Mouse (Mus musculus): ENCODE results near the gene Olfr1490.
"Not testable (repeated sequence)": the region's sequence is repeated elsewhere in the genome, so short reads cannot be mapped to it uniquely, and the experiment has no call there.

Olfr1490 gene

DNA sequence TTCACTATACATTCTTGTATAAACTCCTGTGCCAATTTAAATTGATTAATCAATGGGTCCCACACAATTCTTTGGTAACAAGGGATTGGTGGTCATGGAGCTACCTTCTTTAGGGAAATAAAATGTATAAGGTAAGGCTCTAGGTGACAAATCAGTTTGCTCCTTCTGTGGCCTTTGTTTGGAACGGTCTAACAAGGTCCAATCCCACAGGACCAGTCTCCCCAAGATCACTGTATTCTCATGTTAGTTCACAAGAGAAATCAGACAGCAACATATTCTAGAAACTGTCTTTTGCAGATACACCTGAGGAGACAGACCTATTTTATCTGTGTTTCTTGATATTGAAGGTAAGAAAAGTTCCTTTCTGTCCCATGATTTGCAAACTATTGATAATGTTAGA lies at the start of gene Olfr1490:
TSS of gene Olfr1490 (plus strand) at position 301 of the 400 bp plus-strand sequence.
- no peak for DNase-seq

- DNase-seq = not testable (repeated sequence)
Measured at GRCm38 (mm10) chr19:13617075-13617474, 33.8 kb upstream of the Olfr1490 start, which contains the start of gene Olfr1487. Gene Olfr1487, plus strand, starts transcription at chr19:13617375.

- no peak for DNase-seq
Measured at GRCm38 (mm10) chr19:13631321-13631720, 19.6 kb upstream of the Olfr1490 start, which contains the start of gene Olfr1489. Gene Olfr1489, plus strand, starts transcription at chr19:13631621.

DNA sequence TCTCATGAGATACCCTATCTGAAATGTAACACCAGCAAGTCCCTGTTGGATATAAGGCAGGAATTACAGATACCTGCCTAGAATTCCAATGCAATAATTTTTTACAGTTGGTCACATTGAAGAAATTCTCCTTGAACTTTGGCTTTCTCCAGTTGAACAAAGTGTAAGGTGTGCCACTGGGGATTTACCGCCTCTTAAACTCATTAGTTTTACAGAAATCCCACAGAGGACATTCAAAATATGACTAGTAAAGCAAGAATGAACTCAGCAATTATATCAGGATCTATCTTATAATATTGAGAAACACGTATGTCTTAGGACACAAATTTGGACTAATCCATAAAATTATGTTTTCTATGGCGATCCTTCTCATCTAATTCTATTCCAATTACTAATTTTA lies 46.1 kb downstream of the Olfr1490 start, which contains the start of gene Olfr1491:
TSS of gene Olfr1491 (plus strand) at position 301 of the 400 bp plus-strand sequence.
- DNase-seq = no peak

Measured in liver (tissue).